Mouse (Mus musculus) naive thymus-derived CD4-positive, alpha-beta T cell, adult 2 months (primary cell): ENCODE results near the gene Retsat.

Source experiments
- DNase-seq: peaks from one replicate; pipeline ENCODE4 v3.0.0-alpha.2; 2011; ENCODE audit warnings: low read depth

Retsat gene

GRCm38 (mm10) chr6:72597956-72598753 is at the start of gene Retsat, which contains the start of gene Elmod3:
TSS of gene Retsat (plus strand) at chr6:72598475.
TSS of gene Elmod3 (minus strand) at chr6:72598413.
- peak; percentile 92 for DNase-seq

DNA sequence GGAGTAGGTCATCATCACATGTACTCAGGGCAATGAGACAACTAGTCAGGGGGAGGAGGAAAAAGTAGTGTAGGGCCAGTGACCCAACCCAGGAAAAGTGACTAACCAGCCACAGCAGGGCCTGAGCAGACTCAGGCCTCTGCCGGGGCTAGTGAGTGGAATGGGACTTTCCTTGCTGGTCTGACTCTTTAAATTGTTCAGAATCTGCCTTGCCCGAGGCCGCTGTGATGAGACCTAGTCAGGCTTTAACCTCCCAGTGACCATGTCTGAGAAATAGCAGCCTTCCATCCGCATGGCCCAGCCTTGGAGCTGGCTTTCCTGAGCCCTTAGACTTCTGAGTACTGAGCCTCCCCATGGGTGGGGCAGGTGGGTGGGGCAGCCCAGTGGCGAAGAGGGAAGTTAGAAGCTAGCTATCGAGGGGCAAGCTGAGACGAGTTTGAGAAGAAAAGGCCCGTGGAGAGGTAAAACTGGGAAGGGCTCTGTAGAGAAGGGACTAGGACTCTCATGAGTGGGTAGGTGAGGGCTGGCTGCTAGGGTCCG is 49.2 kb upstream of the Retsat start:
- no peak for DNase-seq

GRCm38 (mm10) chr6:72550025-72550424 is 48.2 kb upstream of the Retsat start:
- DNase-seq = no peak

DNA sequence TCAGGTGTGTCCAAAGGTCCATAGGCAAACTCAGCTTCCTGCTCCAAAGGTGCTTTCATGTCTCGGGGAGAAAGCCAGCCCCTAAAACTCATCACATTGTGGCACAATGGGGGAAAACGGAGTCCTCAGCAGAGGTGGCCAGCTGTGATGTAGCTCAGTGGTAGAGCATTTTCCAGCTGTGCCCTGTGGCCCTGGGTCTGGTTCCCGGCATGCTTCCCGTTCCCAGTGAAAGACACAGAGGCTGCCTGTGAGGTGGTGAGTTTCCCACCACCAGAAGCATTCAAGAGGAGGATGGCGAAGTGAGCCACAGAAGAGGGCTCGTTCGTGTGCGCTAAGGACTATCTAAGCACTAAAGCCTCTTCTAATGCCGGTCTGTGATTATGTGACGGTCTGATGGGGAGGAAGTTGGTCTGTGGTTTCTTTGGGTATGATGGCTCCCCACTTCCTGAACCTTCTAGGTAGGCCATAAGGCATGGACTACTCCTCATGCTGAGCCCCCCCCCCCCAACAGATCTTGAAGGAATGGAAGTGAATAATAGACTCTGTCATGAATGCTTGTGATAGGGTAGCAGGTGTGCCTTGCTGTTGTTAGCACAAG is 47.7 kb upstream of the Retsat start:
- peak; percentile 65 for DNase-seq

GRCm38 (mm10) chr6:72552171-72553078 is 45.9 kb upstream of the Retsat start:
- DNase-seq = peak; percentile 83

- no peak for DNase-seq
Observed at GRCm38 (mm10) chr6:72553079-72553412, 45.2 kb upstream of the Retsat start.

DNA sequence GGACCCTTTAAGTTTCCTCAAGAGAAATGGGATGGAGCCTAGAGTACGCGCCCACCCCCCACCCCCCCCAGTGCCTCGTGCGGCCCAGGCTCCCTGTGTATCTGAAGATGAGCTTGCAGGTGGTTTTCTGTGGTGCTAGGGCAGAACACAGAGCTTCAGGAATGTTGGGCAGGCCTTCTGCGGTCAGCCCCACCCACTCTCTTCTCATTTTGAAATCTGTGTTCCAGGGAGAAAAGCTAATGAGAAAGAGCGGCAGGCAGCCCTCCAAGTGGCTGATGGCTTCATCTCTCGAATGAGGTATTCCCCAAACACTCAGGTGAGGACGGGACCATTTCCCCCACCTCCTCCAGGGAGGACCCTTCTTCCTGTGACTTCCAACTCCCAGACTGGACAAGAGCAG is 37.5 kb upstream of the Retsat start:
- DNase-seq = no peak

GRCm38 (mm10) chr6:72562486-72562885 is 35.8 kb upstream of the Retsat start:
- DNase-seq = no peak

DNA sequence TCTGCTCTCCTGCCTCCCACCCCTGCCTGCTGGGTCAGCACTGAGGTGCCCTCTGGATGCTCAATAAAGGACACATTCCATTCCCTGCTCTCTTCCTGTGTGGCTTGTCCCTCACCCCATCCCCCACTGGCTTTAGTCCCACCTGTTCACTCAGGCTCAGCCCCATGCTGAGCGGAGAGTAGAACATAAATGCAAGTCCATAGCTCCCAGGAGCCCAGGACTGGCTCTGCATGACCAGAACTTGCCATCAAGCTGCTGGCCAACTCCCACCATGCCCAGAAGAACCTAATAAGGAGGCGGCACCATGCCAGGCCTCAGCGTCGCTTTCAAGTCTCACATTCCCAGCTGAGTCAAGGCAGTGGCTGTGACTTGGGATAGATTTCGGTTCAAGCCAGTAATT is 35.4 kb upstream of the Retsat start:
- no peak for DNase-seq

DNA sequence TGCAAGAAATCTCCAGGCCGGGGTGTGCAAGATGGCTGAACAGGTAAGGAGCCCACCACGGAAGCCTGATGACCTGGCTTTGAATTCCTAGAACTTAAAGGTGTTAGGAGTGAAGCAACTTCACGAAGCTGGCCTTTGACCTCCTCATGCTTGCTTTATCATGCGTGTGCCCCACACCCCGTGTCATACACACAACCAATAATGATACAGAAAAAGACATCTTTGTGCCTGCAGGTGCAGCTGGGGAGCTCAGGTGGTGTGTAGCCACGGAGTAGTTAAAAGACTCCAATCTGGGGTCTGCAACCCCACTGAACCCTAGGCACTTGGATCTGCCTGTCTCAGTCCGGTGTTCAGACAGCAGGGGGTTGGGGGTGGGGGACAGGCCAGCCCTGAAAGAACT is 32.8 kb upstream of the Retsat start:
- no peak for DNase-seq

DNA sequence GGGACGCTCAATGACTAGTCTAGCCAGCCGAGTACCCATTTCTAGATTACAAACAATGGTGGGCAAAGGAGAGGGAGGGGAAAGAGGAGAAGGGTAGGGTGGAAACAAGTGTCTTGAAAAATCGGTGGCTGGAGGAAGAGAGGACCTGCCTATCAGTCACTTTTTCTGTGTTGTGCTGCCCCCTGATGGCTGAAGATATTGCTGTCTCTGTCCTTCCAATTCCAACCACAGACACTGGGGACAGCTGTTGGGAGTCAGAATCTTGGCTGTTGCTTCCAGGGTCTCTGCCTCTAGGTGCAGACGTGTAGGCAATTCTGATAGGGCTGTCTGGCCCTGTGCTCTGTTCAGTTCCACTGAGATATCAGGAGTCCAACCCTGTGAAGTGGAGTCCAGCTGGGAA is 32.2 kb upstream of the Retsat start:
- DNase-seq = peak; percentile 92

DNA sequence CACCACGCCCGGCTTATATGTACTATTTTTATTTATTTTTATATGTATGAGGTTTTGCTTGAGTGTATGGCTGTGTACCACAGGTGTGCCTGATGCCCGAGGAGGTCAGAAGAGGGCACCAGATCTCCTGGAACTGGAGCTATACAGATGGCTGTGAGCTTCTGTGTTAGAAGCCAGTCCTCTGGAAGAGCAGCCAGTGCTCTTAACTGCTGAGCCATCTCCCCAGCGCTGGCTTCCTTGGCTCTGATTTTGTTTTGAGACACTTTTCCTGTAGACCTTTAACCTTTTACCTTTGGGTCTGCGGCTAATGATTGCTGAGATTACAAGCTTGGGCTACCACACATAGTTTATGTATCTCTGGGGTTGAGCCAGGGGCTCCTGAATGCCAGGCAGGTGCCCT is 30.8 kb upstream of the Retsat start:
- no peak for DNase-seq

GRCm38 (mm10) chr6:72568736-72569135 is 29.5 kb upstream of the Retsat start:
- DNase-seq = no peak

DNA sequence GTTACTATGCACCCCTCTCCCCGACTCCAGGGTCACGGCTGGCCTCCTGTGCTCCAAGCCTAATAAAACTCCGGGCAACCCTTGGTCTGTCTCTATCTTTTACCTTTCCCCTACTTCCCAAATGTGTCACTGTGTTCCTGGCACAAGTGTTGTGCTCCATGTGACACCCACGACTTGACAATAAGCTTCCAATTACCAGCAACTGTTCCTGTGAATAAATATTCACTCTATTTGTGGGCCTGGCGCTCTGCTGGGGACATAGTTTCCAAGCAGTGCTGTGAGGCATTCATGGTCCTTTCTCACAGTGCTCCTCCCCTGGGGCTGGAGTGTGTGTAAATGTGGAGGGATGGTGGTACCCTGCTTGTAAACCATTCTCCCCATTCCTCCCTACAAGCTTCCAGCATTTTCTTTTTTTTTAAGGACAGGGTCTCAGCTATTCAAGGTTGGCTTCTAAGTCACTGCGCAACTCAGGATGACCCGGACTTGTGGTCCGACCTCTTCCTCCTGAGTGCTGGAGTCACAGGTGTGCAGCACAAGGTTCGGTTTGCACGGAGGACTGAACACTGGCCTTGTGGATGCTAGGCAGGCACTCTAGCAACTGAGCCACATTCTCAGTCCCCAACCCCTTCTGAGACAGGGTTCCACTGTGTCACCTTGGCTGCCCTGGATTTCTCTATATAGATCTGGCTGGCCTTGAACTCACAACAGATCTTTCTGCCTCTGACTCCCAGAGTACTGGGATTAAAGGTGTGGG is 27.5 kb upstream of the Retsat start:
- no peak for DNase-seq

DNA sequence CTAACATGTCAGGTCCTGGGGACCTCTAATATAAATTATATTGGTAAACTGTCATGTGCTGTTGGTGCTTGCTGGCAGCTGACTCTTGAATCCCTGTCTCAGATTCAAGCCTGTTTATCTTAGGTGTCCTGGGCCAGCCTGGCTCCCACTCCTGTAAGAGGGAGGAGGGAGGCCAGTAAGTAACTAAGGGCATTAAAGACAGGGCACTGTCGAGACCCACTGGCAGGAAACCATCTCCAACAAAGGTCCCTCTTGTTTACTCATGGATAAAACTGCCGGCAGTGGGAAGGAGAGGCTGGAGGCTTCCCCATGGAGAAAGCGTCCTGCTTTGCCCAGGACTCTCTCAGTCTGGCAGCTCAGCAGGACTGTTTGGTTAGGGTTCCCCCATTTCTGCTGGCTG is 26.4 kb upstream of the Retsat start:
- DNase-seq = no peak

DNA sequence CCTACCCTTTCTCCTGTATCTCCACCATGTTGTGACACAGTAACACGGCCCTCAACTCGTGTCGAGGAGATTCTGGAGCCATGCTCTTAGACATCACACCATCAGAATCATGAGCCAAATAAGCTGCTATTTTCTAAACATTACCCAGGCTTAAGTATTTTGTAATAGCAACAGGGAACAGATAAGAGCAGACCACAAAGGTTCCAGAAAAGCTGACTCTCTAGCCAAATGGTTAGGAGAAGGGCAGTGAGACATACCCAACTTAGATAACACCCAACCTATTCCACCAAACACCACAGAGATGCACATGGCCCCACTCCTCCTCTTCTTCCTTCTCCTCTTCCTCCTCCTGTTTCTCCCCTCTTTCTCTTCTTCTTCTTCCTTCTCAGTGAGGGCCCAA is 22.2 kb upstream of the Retsat start:
- DNase-seq = no peak

- no peak for DNase-seq
Observed at GRCm38 (mm10) chr6:72581625-72582382, 16.5 kb upstream of the Retsat start.

GRCm38 (mm10) chr6:72583211-72583839 is 14.9 kb upstream of the Retsat start:
- DNase-seq = no peak

DNA sequence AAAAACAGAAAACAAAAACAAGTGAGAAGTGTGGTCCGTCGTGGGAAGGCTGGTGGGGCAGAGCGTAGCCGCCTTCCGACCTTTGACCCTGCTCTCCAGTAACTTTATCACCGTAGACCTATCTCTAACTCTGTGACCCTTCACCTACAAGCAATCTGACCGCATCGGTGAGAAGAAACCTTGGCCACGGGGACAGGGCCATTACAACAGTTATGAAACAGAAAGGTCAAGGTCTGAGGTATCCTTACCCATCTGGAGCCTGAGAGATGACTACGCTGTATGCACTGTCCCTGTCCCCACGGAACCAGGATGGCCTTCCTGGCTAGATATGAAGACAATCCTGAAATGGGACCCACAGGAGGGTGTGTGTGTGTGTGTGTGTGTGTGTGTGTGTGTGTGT is 14.1 kb upstream of the Retsat start:
- no peak for DNase-seq

- DNase-seq = no peak
Observed at GRCm38 (mm10) chr6:72586701-72587100, 11.6 kb upstream of the Retsat start.

- DNase-seq = no peak
Observed at GRCm38 (mm10) chr6:72588307-72588706, 10.0 kb upstream of the Retsat start.
